Mouse (Mus musculus) CH12.LX (cell line): ENCODE results near the gene Ston1. TPM values are rescaled to one million over a fixed set of nuclear protein-coding genes. Genes with fewer than 3 reads are reported as not detected.

Experiments
- DNase-seq: peaks from one replicate; pipeline ENCODE4 v3.0.0-alpha.2; 2013; ENCODE audit errors: extremely low read depth
- H3K27ac ChIP-seq: 2 replicates; pipeline ENCODE4 v1.5.1; 2012; ENCODE audit warnings: low read depth, mild to moderate bottlenecking, control low read depth, moderate library complexity; ENCODE audit not compliant: insufficient read depth
- H3K27me3 ChIP-seq: replicated peaks from 2 replicates; pipeline ENCODE3; 2012; ENCODE audit warnings: inconsistent platforms
- H3K36me3 ChIP-seq, 2 experiments: replicated peaks in 1 of 2; 2 replicates each; pipeline versions ENCODE3 to v1.6.1; 2012; ENCODE audit warnings: inconsistent platforms in 1 of 2, low read length in 1 of 2, mild to moderate bottlenecking in 1 of 2, mixed read lengths in 1 of 2, moderate library complexity in 1 of 2; ENCODE audit not compliant: control insufficient read depth in 1 of 2, insufficient read depth in 1 of 2
- H3K4me1 ChIP-seq, 2 experiments: 2 replicates each; pipeline ENCODE4 v1.6.1; 2012; ENCODE audit warnings: inconsistent platforms in 1 of 2, moderate library complexity in 1 of 2; ENCODE audit not compliant: insufficient read depth in 2 of 2, control insufficient read depth in 1 of 2
- H3K4me2 ChIP-seq: 2 replicates; pipeline ENCODE4 v1.6.1; 2012; ENCODE audit warnings: low read depth, mild to moderate bottlenecking, control low read depth; ENCODE audit not compliant: poor library complexity, insufficient read depth, severe bottlenecking
- H3K4me3 ChIP-seq, 3 experiments: fragments of 150-350 bp in 1 of 3; sonication (generic) in 1 of 3; replicated peaks in 1 of 3; 2 replicates each; pipeline versions ENCODE3 to v1.5.1; 2011 to 2012; ENCODE audit warnings: low read depth in 2 of 3, low read length in 2 of 3, mild to moderate bottlenecking in 2 of 3, moderate library complexity in 2 of 3, control low read depth in 1 of 3, improper control_type of control experiment in 1 of 3, inconsistent platforms in 1 of 3, mixed read lengths in 1 of 3; ENCODE audit not compliant: poor library complexity in 1 of 3
- H3K79me2 ChIP-seq: replicated peaks from 2 replicates; pipeline ENCODE4 v1.6.1; 2012; ENCODE audit warnings: mild to moderate bottlenecking, moderate library complexity; ENCODE audit not compliant: control insufficient read depth, poor library complexity, insufficient read depth, severe bottlenecking; ENCODE audit errors: extremely low read depth
- H3K9ac ChIP-seq: 2 replicates; pipeline ENCODE4 v1.6.1; 2012; ENCODE audit warnings: low read depth, mild to moderate bottlenecking, control low read depth, moderate library complexity; ENCODE audit not compliant: insufficient read depth
- H3K9me3 ChIP-seq: replicated peaks from 2 replicates; pipeline ENCODE3; 2012; ENCODE audit warnings: low read length, inconsistent platforms, mixed read lengths
- EP300 ChIP-seq: IDR thresholded peaks from 2 replicates; pipeline ENCODE4 v1.6.1; 2011; ENCODE audit warnings: low read length, improper control_type of control experiment
- ETS1 ChIP-seq: conservative IDR thresholded peaks from 2 replicates; pipeline ENCODE4 v1.6.1; 2012; ENCODE audit warnings: low read depth, mild to moderate bottlenecking, inconsistent platforms, low read length, improper control_type of control experiment, moderate library complexity
- JUN ChIP-seq: IDR thresholded peaks from 2 replicates; pipeline ENCODE4 v1.6.1; 2011; ENCODE audit warnings: low read depth, mild to moderate bottlenecking, low read length, improper control_type of control experiment, moderate library complexity; ENCODE audit not compliant: insufficient read depth
- JUND ChIP-seq: conservative IDR thresholded peaks from 2 replicates; pipeline ENCODE4 v1.6.1; 2011; ENCODE audit warnings: low read depth, low read length, improper control_type of control experiment
- KAT2A ChIP-seq: IDR thresholded peaks from 2 replicates; pipeline ENCODE4 v1.6.1; 2012; ENCODE audit warnings: low read length, improper control_type of control experiment, inconsistent platforms; ENCODE audit not compliant: insufficient replicate concordance
- MXI1 ChIP-seq: IDR thresholded peaks from 2 replicates; pipeline ENCODE4 v1.6.1; 2011; ENCODE audit warnings: mild to moderate bottlenecking, low read depth, low read length, improper control_type of control experiment
- MYC ChIP-seq: IDR thresholded peaks from 2 replicates; pipeline ENCODE4 v1.6.1; 2011; ENCODE audit warnings: low read depth, mild to moderate bottlenecking, improper control_type of control experiment, low read length
- NRF1 ChIP-seq: IDR thresholded peaks from 2 replicates; pipeline ENCODE4 v1.6.1; 2014; ENCODE audit warnings: low read depth, mild to moderate bottlenecking, inconsistent platforms, low read length, improper control_type of control experiment, moderate library complexity
- POLR2AphosphoS2 ChIP-seq: IDR thresholded peaks from 2 replicates; pipeline ENCODE4 v1.6.1; 2011; ENCODE audit warnings: low read depth, low read length, improper control_type of control experiment
- RCOR1 ChIP-seq: conservative IDR thresholded peaks from 2 replicates; pipeline ENCODE4 v1.6.1; 2012; ENCODE audit warnings: low read depth, mild to moderate bottlenecking, inconsistent platforms, low read length, improper control_type of control experiment
- SIN3A ChIP-seq: IDR thresholded peaks from 2 replicates; pipeline ENCODE4 v1.6.1; 2012; ENCODE audit warnings: low read length, improper control_type of control experiment, inconsistent platforms
- TBP ChIP-seq: conservative IDR thresholded peaks from 2 replicates; pipeline ENCODE4 v1.6.1; 2011; ENCODE audit warnings: low read depth, low read length, improper control_type of control experiment
- ZC3H11A ChIP-seq: IDR thresholded peaks from 2 replicates; pipeline ENCODE4 v1.6.1; 2012; ENCODE audit warnings: low read depth, mild to moderate bottlenecking, inconsistent platforms, low read length, improper control_type of control experiment
- ZMIZ1 ChIP-seq: IDR thresholded peaks from 2 replicates; pipeline ENCODE4 v1.6.1; 2012; ENCODE audit warnings: low read depth, mild to moderate bottlenecking, inconsistent platforms, low read length, improper control_type of control experiment
- dilution Hi-C: fragments of 300-500 bp; cut with MboI; formaldehyde crosslinking; loops from 2 replicates; pipeline ENCODE4 v1.14.3; 2020; ENCODE audit warnings: low sequenced_read_pairs; ENCODE audit not compliant: extremely low pct_unique_long_range_greater_than_20kb, extremely low pct_ligation_motif_present
- in situ Hi-C: fragments of 300-500 bp; cut with MboI; formaldehyde crosslinking; loops from 3 replicates; pipeline ENCODE4 v1.14.3; 2019; ENCODE audit warnings: low sequenced_read_pairs, low pct_ligation_motif_present, low pct_unique_long_range_greater_than_20kb, mixed read lengths
- polyA plus RNA-seq: library from polyadenylated mRNA; unstranded; fragments of >175 nt; gene quantifications from 2 replicates; pipeline ENCODE4 v1.2.1, GENCODE M21; 2012; ENCODE audit warnings: low read depth; ENCODE audit not compliant: insufficient read length
- total RNA-seq, 2 experiments: library from RNA; depleted of rRNA; stranded (reverse); fragments of 300-350 nt in 1 of 2; fragments of >200 nt in 1 of 2; gene quantifications; 2 replicates each; pipeline ENCODE4 v1.2.3; 2012 to 2014

Gene Ston1
- total and polyA plus RNA-seq, 3 experiments: 0.98 to 6.0 (median 1.1) TPM

DNA sequence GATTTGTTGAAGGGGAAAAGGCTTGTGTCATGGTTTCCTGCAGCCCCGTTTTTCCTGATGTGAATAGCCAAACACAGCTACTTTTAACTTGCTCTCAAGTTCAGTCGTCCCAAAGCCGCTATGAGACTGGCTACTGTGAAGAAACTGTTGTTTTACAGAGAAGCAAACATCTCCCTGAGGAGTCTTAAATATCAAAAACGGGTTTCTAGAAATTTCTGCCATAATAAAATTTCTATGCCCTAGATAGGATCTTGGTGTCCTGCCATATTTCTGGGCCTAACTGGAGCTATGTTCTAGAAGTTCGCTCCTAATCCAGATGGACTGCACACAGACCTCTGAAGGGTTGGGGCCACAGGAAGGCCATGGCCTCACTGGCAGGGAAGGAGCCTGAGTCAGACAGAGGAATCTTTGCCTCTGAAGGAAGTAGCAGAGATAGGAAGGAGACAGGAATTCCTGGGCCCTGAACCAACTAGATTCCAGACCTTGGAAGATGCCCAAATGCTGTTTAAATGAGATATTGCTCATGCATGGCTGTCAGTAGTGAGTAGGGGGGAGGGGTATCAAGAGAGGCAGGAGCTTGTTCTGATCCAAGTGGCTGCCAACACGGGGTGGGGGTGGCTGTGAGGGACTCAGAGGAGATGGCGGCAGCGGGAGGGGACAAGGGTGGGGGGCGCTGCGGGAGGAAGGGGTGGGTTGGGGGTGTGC is 31.3 kb downstream of the Ston1 start:
- H3K4me3 ChIP-seq: no peak overlapping the region
- dilution Hi-C loops: no loop called here
- H3K9me3 ChIP-seq: no peaks in the 10 kb centered on the region
- no peaks in the 10 kb centered on the region for H3K79me2 ChIP-seq
- H3K36me3 ChIP-seq: peaks cover 0 to 5% of the 10 kb centered on the region in 2 experiments
- no peak for DNase-seq
- H3K27ac ChIP-seq: no peak overlapping the region
- H3K27me3 ChIP-seq: no peaks in the 10 kb centered on the region
- peaks cover 0 to 16% of the 10 kb centered on the region in 2 experiments; a peak in 2 of 4 replicates for H3K4me1 ChIP-seq
- H3K9ac ChIP-seq: no peak overlapping the region
- TF ChIP-seq POLR2AphosphoS2 (no peak), KAT2A (no peak), JUN (no peak), MXI1 (no peak), ETS1 (no peak), JUND (no peak)
- no peak overlapping the region for H3K4me2 ChIP-seq
- in situ Hi-C loops: loop anchor here (25.0 kb wide), 1 partner anchor 367 kb away; no protein-coding TSS in a partner anchor

DNA sequence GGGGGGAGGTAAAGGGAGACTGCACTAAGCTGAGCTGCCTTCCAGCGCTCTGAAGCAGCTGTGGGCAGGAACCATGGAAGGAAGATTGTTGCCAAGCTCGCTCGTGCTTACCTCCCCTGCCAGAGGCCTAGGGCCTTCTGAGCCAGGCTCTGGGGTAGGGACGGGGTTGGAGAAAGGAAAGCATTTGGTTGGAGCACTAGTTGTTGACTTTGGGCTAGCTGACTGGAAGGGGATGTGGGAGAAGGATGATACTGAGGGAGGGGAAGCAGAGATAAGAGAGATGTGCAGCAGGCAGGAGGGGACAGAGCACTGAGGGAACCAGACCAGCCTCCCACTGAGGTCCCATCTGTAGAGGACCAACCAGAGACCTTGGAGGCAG is 31.9 kb downstream of the Ston1 start:
- Histone ChIP-seq H3K4me1 (peaks cover 0 to 10% of the 10 kb centered on the region in 2 experiments; a peak in 2 of 4 replicates), H3K4me3 (no peak overlapping the region), H3K9me3 (no peaks in the 10 kb centered on the region), H3K9ac (no peak overlapping the region), H3K36me3 (peaks cover 0 to 3% of the 10 kb centered on the region in 2 experiments), H3K4me2 (no peak overlapping the region), H3K27ac (no peak overlapping the region), H3K27me3 (no peaks in the 10 kb centered on the region), H3K79me2 (no peaks in the 10 kb centered on the region)
- no peak for DNase-seq
- dilution Hi-C loops: no loop called here
- TF ChIP-seq MYC (no peak), ZC3H11A (no peak), NRF1 (no peak), EP300 (no peak), RCOR1 (no peak), ZMIZ1 (no peak), SIN3A (no peak), TBP (no peak)
- in situ Hi-C loops: loop anchor here (25.0 kb wide), 1 partner anchor 367 kb away; no protein-coding TSS in a partner anchor
